Mouse (Mus musculus) neural tube, embryonic 15.5 days (tissue): ENCODE measurements around the gene Gnat2. TPM values are rescaled to one million over a fixed set of nuclear protein-coding genes. Genes with fewer than 3 reads are reported as not detected.
A peak's percentile ranks its signal among the peaks of the same experiment; 100 is the strongest.

Experiments
- ATAC-seq: fragments of 200-750 bp; cut with Nextera tagmentation; 2 replicates; pipeline ENCODE4 v1.8.0; 2017; ENCODE audit warnings: mild to moderate bottlenecking, moderate TSS enrichment, moderate library complexity; ENCODE audit not compliant: low FRiP score
- H3K27ac ChIP-seq: fragments of 300-500 bp; sonication (generic); replicated peaks from 2 replicates; pipeline ENCODE4 v1.5.1; 2015; ENCODE audit warnings: mild to moderate bottlenecking, inconsistent platforms
- H3K27me3 ChIP-seq: fragments of 300-500 bp; sonication (generic); replicated peaks from 2 replicates; pipeline ENCODE4 v1.6.1; 2015; ENCODE audit warnings: inconsistent platforms
- H3K36me3 ChIP-seq: fragments of 300-500 bp; sonication (generic); 2 replicates; pipeline ENCODE4 v1.6.1; 2015; ENCODE audit warnings: inconsistent platforms
- H3K4me1 ChIP-seq: fragments of 300-500 bp; sonication (generic); 2 replicates; pipeline ENCODE4 v1.6.1; 2015; ENCODE audit warnings: inconsistent platforms
- H3K4me2 ChIP-seq: fragments of 300-500 bp; sonication (generic); 2 replicates; pipeline ENCODE4 v1.6.1; 2015; ENCODE audit warnings: inconsistent platforms, mild to moderate bottlenecking, moderate library complexity
- H3K4me3 ChIP-seq: fragments of 300-500 bp; sonication (generic); replicated peaks from 2 replicates; pipeline ENCODE4 v1.5.1; 2015; ENCODE audit warnings: mild to moderate bottlenecking, inconsistent platforms
- H3K9ac ChIP-seq: fragments of 300-500 bp; sonication (generic); replicated peaks from 2 replicates; pipeline ENCODE4 v1.6.1; 2015; ENCODE audit warnings: mild to moderate bottlenecking, inconsistent platforms
- H3K9me3 ChIP-seq: fragments of 300-500 bp; sonication (generic); replicated peaks from 2 replicates; pipeline ENCODE4 v1.6.1; 2016; ENCODE audit warnings: inconsistent platforms
- WGBS: fragments of 180-500 bp; shearing (Covaris S2); methylation state at CpG from one replicate; pipeline ENCODE4 v1.1.7; 2015; ENCODE audit warnings: mixed read lengths; 5-methylcytosine and 5-hydroxymethylcytosine counted together
- polyA plus RNA-seq: library from polyadenylated mRNA; unstranded; fragments of >200 nt; fragmentation: Nextera tagmentation; extraction: Ambion mirVana; gene quantifications from 2 replicates; pipeline ENCODE4 v1.2.1, GENCODE M21; 2015

Gnat2 gene
- polyA plus RNA-seq, 1 experiment from 2014 or later, result 0.13 TPM

- Histone ChIP-seq H3K9me3 (no peaks in the 10 kb centered on the region), H3K4me1 (peaks cover 33% of the 10 kb centered on the region), H3K27me3 (no peaks in the 10 kb centered on the region), H3K4me2 (peak within 1 kb of the TSS; percentile 63), H3K9ac (peak within 1 kb of the TSS; percentile 95), H3K4me3 (peak within 1 kb of the TSS; percentile 96), H3K36me3 (no peaks in the 10 kb centered on the region), H3K27ac (peak within 1 kb of the TSS; percentile 96)
- ATAC-seq, result peak; percentile 92
- under 1% methylated on average over 58 of the region's 63 CpGs for WGBS
Measured at GRCm38 (mm10) chr3:108145534-108146445, 53.2 kb downstream of the Gnat2 start, which contains the start of gene Gnai3. Gene Gnai3 (minus strand): TSS chr3:108146146.

- no peaks in the 10 kb centered on the region for H3K27me3 ChIP-seq
- H3K4me2 ChIP-seq, result peak overlapping the region; percentile 63
- no peaks in the 10 kb centered on the region for H3K36me3 ChIP-seq
- 63% methylated on average over 5 of the region's 5 CpGs for WGBS
- H3K27ac ChIP-seq, result peak overlapping the region; percentile 96; the same call in 1 of the 2 replicates
- no peak for ATAC-seq
- H3K9ac ChIP-seq, result peak overlapping the region; percentile 95
- no peaks in the 10 kb centered on the region for H3K9me3 ChIP-seq
- H3K4me1 ChIP-seq, result peaks cover 33% of the 10 kb centered on the region
- H3K4me3 ChIP-seq, result peak overlapping the region; percentile 96
Measured at GRCm38 (mm10) chr3:108146671-108147070, 54.1 kb downstream of the Gnat2 start.

- Histone ChIP-seq H3K27ac (no peak overlapping the region), H3K4me3 (no peak overlapping the region), H3K4me1 (peaks cover 33% of the 10 kb centered on the region), H3K36me3 (no peaks in the 10 kb centered on the region), H3K9ac (no peak overlapping the region), H3K9me3 (no peaks in the 10 kb centered on the region), H3K27me3 (no peaks in the 10 kb centered on the region), H3K4me2 (0 out of 2 replicates have a peak overlapping the region, but pooled peaks have one; percentile 3)
- ATAC-seq, result peak; percentile 56; the same call in 1 of the 2 replicates
- 70% methylated on average over 11 of the region's 11 CpGs for WGBS
Measured at GRCm38 (mm10) chr3:108147386-108148235, 55.0 kb downstream of the Gnat2 start.

Other genes starting within 250 kb of the Gnat2 start
- 6.3 TPM in 1 of 2 replicates, not detected in the other for gene Eps8l3, start 215.6 kb upstream of the Gnat2 start, polyA plus RNA-seq
- gene Gstm5, start 197.0 kb upstream of the Gnat2 start, polyA plus RNA-seq, result 222 and 263 TPM in 2 replicates
- gene Gstm7, start 161.0 kb upstream of the Gnat2 start, polyA plus RNA-seq, result 42.2 and 50.6 TPM in 2 replicates
- gene Gstm6, start 149.0 kb upstream of the Gnat2 start, polyA plus RNA-seq, result 9.0 and 10.6 TPM in 2 replicates
- gene Gstm3, start 123.5 kb upstream of the Gnat2 start, polyA plus RNA-seq, result 2.7 TPM in 1 of 2 replicates, not detected in the other
- gene Gstm2, start 106.3 kb upstream of the Gnat2 start, polyA plus RNA-seq, result 7.4 and 23.4 TPM in 2 replicates
- gene Gstm1, start 74.8 kb upstream of the Gnat2 start, polyA plus RNA-seq, result 161 and 189 TPM in 2 replicates
- gene Gstm4, start 47.9 kb upstream of the Gnat2 start, polyA plus RNA-seq, result 19.1 and 21.0 TPM in 2 replicates
- 64.1 and 66.9 TPM in 2 replicates for gene Ampd2, start 6.1 kb upstream of the Gnat2 start, polyA plus RNA-seq
- 103 and 121 TPM in 2 replicates for gene Gnai3, start 53.4 kb downstream of the Gnat2 start, polyA plus RNA-seq
- 6.1 and 7.7 TPM in 2 replicates for gene Gpr61, start 62.1 kb downstream of the Gnat2 start, polyA plus RNA-seq
- 10.2 and 14.4 TPM in 2 replicates for gene Amigo1, start 93.5 kb downstream of the Gnat2 start, polyA plus RNA-seq
- gene Cyb561d1, start 108.4 kb downstream of the Gnat2 start, polyA plus RNA-seq, result 3.1 TPM in 2 replicates
- gene Atxn7l2, start 118.1 kb downstream of the Gnat2 start, polyA plus RNA-seq, result 18.4 and 21.2 TPM in 2 replicates
- gene Sypl2, start 133.9 kb downstream of the Gnat2 start, polyA plus RNA-seq, result 0.38 and 0.52 TPM in 2 replicates
- 239 and 254 TPM in 2 replicates for gene Psma5, start 164.1 kb downstream of the Gnat2 start, polyA plus RNA-seq
- gene Sort1, start 191.3 kb downstream of the Gnat2 start, polyA plus RNA-seq, result 13.6 and 17.0 TPM in 2 replicates